Mouse (Mus musculus) brain, embryonic 14.5 days (tissue): ENCODE results near the gene Nenf.

Source experiments
- CTCF ChIP-seq: fragments of 200-500 bp; IDR thresholded peaks from 2 replicates; pipeline ENCODE4 v1.5.1; 2012; ENCODE audit warnings: inconsistent platforms, mild to moderate bottlenecking, moderate library complexity, borderline replicate concordance; ENCODE audit not compliant: insufficient read depth, insufficient read length; ENCODE audit errors: extremely low read depth
- POLR2A ChIP-seq: fragments of 200-500 bp; IDR thresholded peaks from 2 replicates; pipeline ENCODE4 v1.6.1; 2012; ENCODE audit warnings: mild to moderate bottlenecking, inconsistent platforms, borderline replicate concordance; ENCODE audit not compliant: poor library complexity, insufficient read depth, insufficient read length, severe bottlenecking; ENCODE audit errors: extremely low read depth

- TF ChIP-seq CTCF, result no peak
- no peak for TF ChIP-seq POLR2A
Observed at GRCm38 (mm10) chr1:191263471-191263870, 54.5 kb downstream of the Nenf start.
